Mouse (Mus musculus) embryonic facial prominence, embryonic 11.5 days (tissue): ENCODE data around the gene Rnf41. TPM values are rescaled to one million over a fixed set of nuclear protein-coding genes. Genes with fewer than 3 reads are reported as not detected.

Source experiments
- ATAC-seq: fragments of 200-750 bp; cut with Nextera tagmentation; replicated peaks from 2 replicates; pipeline ENCODE4 v1.8.0; 2017; ENCODE audit warnings: low read depth; ENCODE audit not compliant: insufficient number of reproducible peaks, low FRiP score, low TSS enrichment
- DNase-seq: peaks from one replicate; pipeline ENCODE4 v3.0.0-alpha.2; 2015; ENCODE audit warnings: low spot score
- H3K27ac ChIP-seq: fragments of 300-500 bp; sonication (generic); replicated peaks from 2 replicates; pipeline ENCODE4 v1.5.1; 2014; ENCODE audit warnings: mild to moderate bottlenecking, low read depth, low read length, control low read depth
- H3K27me3 ChIP-seq: fragments of 300-500 bp; sonication (generic); 2 replicates; pipeline ENCODE4 v1.6.1; 2014; ENCODE audit warnings: mild to moderate bottlenecking, low read length, moderate library complexity, mixed read lengths; ENCODE audit not compliant: control insufficient read depth, insufficient read depth
- H3K36me3 ChIP-seq: fragments of 300-500 bp; sonication (generic); replicated peaks from 2 replicates; pipeline ENCODE4 v1.6.1; 2014; ENCODE audit warnings: low read depth, mild to moderate bottlenecking, low read length, moderate library complexity, mixed read lengths; ENCODE audit not compliant: control insufficient read depth, insufficient read depth
- H3K4me1 ChIP-seq: fragments of 300-500 bp; sonication (generic); 2 replicates; pipeline ENCODE4 v1.6.1; 2014; ENCODE audit warnings: low read length, mixed read lengths; ENCODE audit not compliant: control insufficient read depth, insufficient read depth
- H3K4me2 ChIP-seq: fragments of 300-500 bp; sonication (generic); 2 replicates; pipeline ENCODE4 v1.6.1; 2014; ENCODE audit warnings: low read depth, mild to moderate bottlenecking, control low read depth, low read length, moderate library complexity
- H3K4me3 ChIP-seq: fragments of 300-500 bp; sonication (generic); 2 replicates; pipeline ENCODE4 v1.5.1; 2014; ENCODE audit warnings: low read depth, low read length, control low read depth
- H3K9ac ChIP-seq: fragments of 300-500 bp; sonication (generic); replicated peaks from 2 replicates; pipeline ENCODE4 v1.6.1; 2014; ENCODE audit warnings: mild to moderate bottlenecking, control low read depth, low read length
- H3K9me3 ChIP-seq: fragments of 300-500 bp; sonication (generic); replicated peaks from 2 replicates; pipeline ENCODE4 v1.6.1; 2016; ENCODE audit warnings: mild to moderate bottlenecking, low read length, inconsistent platforms, mixed read lengths; ENCODE audit not compliant: control insufficient read depth
- WGBS: fragments of 180-500 bp; shearing (Covaris S2); extraction: QIAGEN DNeasy Blood & Tissue Kit; methylation state at CpG from one replicate; pipeline ENCODE4 v1.1.7; 2014; 5-methylcytosine and 5-hydroxymethylcytosine counted together
- polyA plus RNA-seq: library from polyadenylated mRNA; unstranded; fragments of >200 nt; fragmentation: Nextera tagmentation; extraction: Ambion mirVana; gene quantifications from 2 replicates; pipeline ENCODE4 v1.2.1, GENCODE M21; 2014

The Rnf41 gene
- polyA plus RNA-seq, 1 experiment from 2014 or later, result 36.4 TPM

DNA sequence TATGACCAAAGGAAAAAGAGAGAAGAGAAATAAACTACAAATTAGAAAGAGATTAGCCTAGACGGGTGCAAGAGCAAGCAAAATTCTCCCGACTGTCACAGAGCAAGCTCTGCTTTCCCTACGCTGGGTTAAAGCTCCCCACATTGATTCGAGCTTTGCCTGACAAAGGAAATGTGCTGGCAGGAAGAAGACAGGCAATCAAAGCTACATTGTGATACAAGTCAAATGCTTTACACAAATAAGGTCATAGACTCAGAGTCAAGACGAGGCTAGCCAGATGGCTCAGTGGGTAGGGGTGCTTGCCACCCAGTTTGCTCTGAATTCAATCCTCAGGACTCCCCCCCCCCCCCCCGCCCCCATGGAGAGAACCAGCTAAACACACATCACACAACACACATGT lies 41.4 kb upstream of the Rnf41 start:
- 70% methylated on average over 6 of the region's 6 CpGs for WGBS

DNA sequence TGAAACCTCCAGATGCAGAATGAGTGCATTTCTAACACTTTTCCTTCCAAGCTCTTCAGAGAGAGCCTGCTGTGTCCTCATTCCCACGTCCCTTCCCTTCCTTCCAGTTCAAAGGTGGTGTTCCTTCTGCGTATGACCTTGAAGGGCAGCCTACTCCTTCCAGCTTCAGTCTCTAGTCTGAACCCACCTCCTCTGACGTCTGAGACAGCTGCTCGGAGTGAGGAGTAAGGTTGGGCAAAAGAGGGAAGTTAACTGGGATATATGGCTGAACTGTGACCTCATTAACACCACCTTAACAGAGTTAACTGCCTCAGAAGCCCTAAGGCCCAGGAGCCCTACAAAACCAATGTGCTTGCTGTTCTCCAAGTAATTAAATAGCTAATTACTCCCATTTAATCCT lies 40.9 kb upstream of the Rnf41 start:
- Histone ChIP-seq H3K36me3 (no peaks in the 10 kb centered on the region), H3K4me3 (no peak overlapping the region), H3K4me1 (no peaks in the 10 kb centered on the region), H3K4me2 (no peak overlapping the region), H3K9ac (no peak overlapping the region), H3K9me3 (no peaks in the 10 kb centered on the region), H3K27me3 (no peaks in the 10 kb centered on the region), H3K27ac (no peak overlapping the region)
- WGBS, result 49% methylated on average over 4 of the region's 4 CpGs
- no peak for DNase-seq
- ATAC-seq, result no peak

More for the DNA sequence above, 41.4 kb upstream of the Rnf41 start:
- no peak overlapping the region for H3K4me2 ChIP-seq
- no peak overlapping the region for H3K4me3 ChIP-seq
- no peaks in the 10 kb centered on the region for H3K36me3 ChIP-seq
- H3K27me3 ChIP-seq, result no peaks in the 10 kb centered on the region
- H3K9ac ChIP-seq, result no peak overlapping the region
- no peaks in the 10 kb centered on the region for H3K9me3 ChIP-seq
- H3K4me1 ChIP-seq, result no peaks in the 10 kb centered on the region
- H3K27ac ChIP-seq, result no peak overlapping the region
- ATAC-seq, result no peak
- DNase-seq, result no peak

DNA sequence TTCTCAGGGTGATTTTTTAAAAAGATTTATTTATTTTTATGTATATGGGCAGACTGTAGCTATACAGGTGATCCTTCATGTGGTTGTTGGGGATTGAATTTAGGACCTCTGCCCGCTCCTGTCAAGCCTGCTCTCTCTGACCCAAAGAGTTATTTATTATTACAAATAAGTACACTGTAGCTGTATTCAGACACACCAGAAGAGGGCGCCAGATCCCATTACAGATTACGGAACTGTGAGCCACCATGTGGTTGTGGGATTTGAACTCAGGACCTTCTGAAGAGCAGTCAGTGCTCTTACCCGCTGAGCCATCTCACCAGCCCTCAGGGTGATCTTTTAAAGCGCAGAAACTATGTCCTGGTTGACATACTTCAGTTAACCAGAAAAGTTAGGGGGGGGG lies 39.3 kb upstream of the Rnf41 start:
- no peak overlapping the region for H3K4me2 ChIP-seq
- ATAC-seq (no peak), DNase-seq (no peak)
- H3K4me3 ChIP-seq, result no peak overlapping the region
- H3K4me1 ChIP-seq, result no peaks in the 10 kb centered on the region
- no peak overlapping the region for H3K27ac ChIP-seq
- WGBS, result 84% methylated on average over 5 of the region's 5 CpGs
- no peaks in the 10 kb centered on the region for H3K36me3 ChIP-seq
- H3K9ac ChIP-seq, result no peak overlapping the region
- no peaks in the 10 kb centered on the region for H3K27me3 ChIP-seq
- H3K9me3 ChIP-seq, result no peaks in the 10 kb centered on the region

GRCm38 (mm10) chr10:128372989-128373748 lies 38.3 kb upstream of the Rnf41 start:
- no peaks in the 10 kb centered on the region for H3K27me3 ChIP-seq
- H3K4me3 ChIP-seq, result no peak overlapping the region
- no peak overlapping the region for H3K4me2 ChIP-seq
- DNase-seq, result no peak
- no peaks in the 10 kb centered on the region for H3K36me3 ChIP-seq
- no peaks in the 10 kb centered on the region for H3K9me3 ChIP-seq
- H3K27ac ChIP-seq, result no peak overlapping the region
- ATAC-seq, result no peak
- WGBS, result 78% methylated on average over 6 of the region's 6 CpGs
- no peaks in the 10 kb centered on the region for H3K4me1 ChIP-seq
- H3K9ac ChIP-seq, result no peak overlapping the region

GRCm38 (mm10) chr10:128374393-128374792 lies 37.1 kb upstream of the Rnf41 start:
- no peak for ATAC-seq
- H3K4me2 ChIP-seq, result no peak overlapping the region
- 78% methylated on average over 6 of the region's 6 CpGs for WGBS

DNA sequence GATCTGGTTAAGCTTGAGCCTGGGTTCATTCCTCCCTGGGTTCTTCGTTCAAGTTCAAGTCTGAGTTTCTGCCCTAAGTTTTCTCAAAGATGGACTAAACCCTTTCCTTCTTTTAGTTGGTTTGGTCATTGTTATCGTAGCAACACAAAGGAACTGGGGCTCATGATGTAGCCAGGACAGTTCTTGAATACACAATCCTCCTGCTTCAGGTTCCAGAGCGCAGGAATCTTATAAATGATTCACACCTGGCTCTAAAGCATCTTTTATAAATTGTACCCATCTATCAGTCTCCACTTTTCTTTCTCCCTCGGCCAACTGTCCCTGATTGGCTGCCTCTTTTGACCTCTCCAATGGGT lies 35.4 kb upstream of the Rnf41 start:
- H3K9me3 ChIP-seq, result no peaks in the 10 kb centered on the region
- peaks cover 10% of the 10 kb centered on the region for H3K36me3 ChIP-seq
- H3K9ac ChIP-seq, result peak overlapping the region; percentile 100
- peak overlapping the region; percentile 99 for H3K4me3 ChIP-seq
- peaks cover 4% of the 10 kb centered on the region; the same call in 1 of the 2 replicates for H3K4me1 ChIP-seq
- ATAC-seq (no peak), DNase-seq (no peak)
- peak overlapping the region; percentile 92 for H3K27ac ChIP-seq
- no peaks in the 10 kb centered on the region for H3K27me3 ChIP-seq
- peak overlapping the region; percentile 82 for H3K4me2 ChIP-seq
- 48% methylated on average over 4 of the region's 4 CpGs for WGBS

More at GRCm38 (mm10) chr10:128374393-128374792, 37.1 kb upstream of the Rnf41 start:
- Histone ChIP-seq H3K9ac (no peak overlapping the region), H3K27ac (no peak overlapping the region), H3K9me3 (no peaks in the 10 kb centered on the region), H3K4me1 (peaks cover 4% of the 10 kb centered on the region; the same call in 1 of the 2 replicates), H3K4me3 (no peak overlapping the region), H3K27me3 (no peaks in the 10 kb centered on the region), H3K36me3 (peaks cover 5% of the 10 kb centered on the region)
- DNase-seq, result no peak

- Histone ChIP-seq H3K4me1 (peaks cover 4% of the 10 kb centered on the region; the same call in 1 of the 2 replicates), H3K9me3 (no peaks in the 10 kb centered on the region), H3K27me3 (no peaks in the 10 kb centered on the region), H3K4me2 (peak within 1 kb of the TSS; percentile 82), H3K36me3 (peaks cover 11% of the 10 kb centered on the region), H3K27ac (peak within 1 kb of the TSS; percentile 92), H3K4me3 (peak within 1 kb of the TSS; percentile 99), H3K9ac (peak within 1 kb of the TSS; percentile 100)
- under 1% methylated on average over 71 of the region's 73 CpGs for WGBS
- ATAC-seq, result peak; percentile 91
- peak; percentile 89 for DNase-seq
Measured at GRCm38 (mm10) chr10:128376455-128377211, 34.8 kb upstream of the Rnf41 start, which contains the start of gene Ankrd52. Ankrd52 (plus strand) TSS chr10:128377115.
